Mouse (Mus musculus) spleen, postnatal 10 days (tissue): ENCODE data around the gene Fam122b.

Source experiments
- DNase-seq, 2 experiments: peaks; one replicate each; pipeline ENCODE4 v3.0.0; 2021 to 2022; ENCODE audit warnings: low spot score in 2 of 2

Fam122b gene

GRCm38 (mm10) chrX:53201616-53202015 is 68.0 kb downstream of the Fam122b start:
- DNase-seq = no peak

GRCm38 (mm10) chrX:53197681-53198080 is 71.9 kb downstream of the Fam122b start:
- DNase-seq = no peak

GRCm38 (mm10) chrX:53196392-53196791 is 73.2 kb downstream of the Fam122b start:
- DNase-seq = no peak
